Mouse (Mus musculus): Measurements from ENCODE around the gene Trpm2. TPM values are rescaled to one million over a fixed set of nuclear protein-coding genes. Genes with fewer than 3 reads are reported as not detected.
"Not testable (repeated sequence)": the region's sequence is repeated elsewhere in the genome, so short reads cannot be mapped to it uniquely, and the experiment has no call there.

Trpm2 gene
- polyA plus RNA-seq, 1 experiment from 2014 or later, result 0.66 TPM

GRCm38 (mm10) chr10:77963971-77964370, 6.4 kb downstream of the Trpm2 start:
- 81% methylated on average over 6 of the region's 6 CpGs for WGBS
- Histone ChIP-seq H3K4me1 (replicated peaks; ENCODE audit: control insufficient read depth, insufficient read depth, low read length) (no peaks in the 10 kb centered on the region), H3K9me3 (ENCODE audit: control insufficient read depth) (no peaks in the 10 kb centered on the region), H3K27ac (ENCODE audit: low read depth, low read length) (no peak overlapping the region), H3K36me3 (ENCODE audit: control insufficient read depth, insufficient read depth) (no peaks in the 10 kb centered on the region), H3K9ac (ENCODE audit: low read depth, low read length) (no peak overlapping the region), H3K4me3 (ENCODE audit: low read depth, low read length) (no peak overlapping the region), H3K4me2 (replicated peaks; ENCODE audit: low read depth) (no peak overlapping the region), H3K27me3 (replicated peaks; ENCODE audit: control insufficient read depth, insufficient read depth, low read length) (peaks cover 3% of the 10 kb centered on the region; the same call in 1 of the 2 replicates)
- ATAC-seq, result no peak
- TF ChIP-seq CTCF (IDR thresholded peaks at IDR 0.05; ENCODE audit: low read depth), result no peak

- Histone ChIP-seq H3K4me1 (replicated peaks; ENCODE audit: control insufficient read depth, insufficient read depth, low read length) (no peaks in the 10 kb centered on the region), H3K27ac (ENCODE audit: low read depth, low read length) (no peak overlapping the region), H3K4me2 (replicated peaks; ENCODE audit: low read depth) (no peak overlapping the region), H3K4me3 (ENCODE audit: low read depth, low read length) (no peak overlapping the region), H3K9ac (ENCODE audit: low read depth, low read length) (no peak overlapping the region), H3K36me3 (ENCODE audit: control insufficient read depth, insufficient read depth) (no peaks in the 10 kb centered on the region), H3K9me3 (ENCODE audit: control insufficient read depth) (no peaks in the 10 kb centered on the region), H3K27me3 (replicated peaks; ENCODE audit: control insufficient read depth, insufficient read depth, low read length) (no peaks in the 10 kb centered on the region; the same call in 1 of the 2 replicates)
- 83% methylated on average over 2 of the region's 2 CpGs for WGBS
- no peak for TF ChIP-seq CTCF (IDR thresholded peaks at IDR 0.05; ENCODE audit: low read depth)
- no peak for ATAC-seq
Measured at GRCm38 (mm10) chr10:77962725-77963124, 7.6 kb downstream of the Trpm2 start.

- H3K27me3 ChIP-seq (replicated peaks; ENCODE audit: control insufficient read depth, insufficient read depth, low read length), result not testable (repeated sequence)
- 84% methylated on average over 8 of the region's 12 CpGs for WGBS
Measured at GRCm38 (mm10) chr10:77950468-77950867, 19.9 kb downstream of the Trpm2 start.

GRCm38 (mm10) chr10:77939685-77940084, 30.7 kb downstream of the Trpm2 start:
- Histone ChIP-seq H3K36me3 (ENCODE audit: control insufficient read depth, insufficient read depth) (no peaks in the 10 kb centered on the region), H3K4me3 (ENCODE audit: low read depth, low read length) (no peak overlapping the region), H3K4me2 (replicated peaks; ENCODE audit: low read depth) (no peak overlapping the region), H3K27me3 (replicated peaks; ENCODE audit: control insufficient read depth, insufficient read depth, low read length) (no peaks in the 10 kb centered on the region), H3K4me1 (replicated peaks; ENCODE audit: control insufficient read depth, insufficient read depth, low read length) (no peaks in the 10 kb centered on the region), H3K9ac (ENCODE audit: low read depth, low read length) (no peak overlapping the region), H3K27ac (ENCODE audit: low read depth, low read length) (no peak overlapping the region), H3K9me3 (ENCODE audit: control insufficient read depth) (no peaks in the 10 kb centered on the region)
- TF ChIP-seq CTCF (IDR thresholded peaks at IDR 0.05; ENCODE audit: low read depth), result no peak
- ATAC-seq, result no peak
- 46% methylated on average over 2 of the region's 2 CpGs for WGBS

More at GRCm38 (mm10) chr10:77950468-77950867, 19.9 kb downstream of the Trpm2 start:
- not testable (repeated sequence) for H3K9me3 ChIP-seq (ENCODE audit: control insufficient read depth); H3K4me1 ChIP-seq (replicated peaks; ENCODE audit: control insufficient read depth, insufficient read depth, low read length); H3K4me2 ChIP-seq (replicated peaks; ENCODE audit: low read depth); H3K9ac ChIP-seq (ENCODE audit: low read depth, low read length); H3K36me3 ChIP-seq (ENCODE audit: control insufficient read depth, insufficient read depth); ATAC-seq; H3K27ac ChIP-seq (ENCODE audit: low read depth, low read length); H3K4me3 ChIP-seq (ENCODE audit: low read depth, low read length)

GRCm38 (mm10) chr10:77927375-77927774, 43.0 kb downstream of the Trpm2 start:
- H3K4me3 ChIP-seq (ENCODE audit: low read depth, low read length), result no peak overlapping the region
- WGBS, result 70% methylated on average over 10 of the region's 10 CpGs
- no peak for TF ChIP-seq CTCF (IDR thresholded peaks at IDR 0.05; ENCODE audit: low read depth)
- H3K9ac ChIP-seq (ENCODE audit: low read depth, low read length), result no peak overlapping the region
- no peaks in the 10 kb centered on the region for H3K36me3 ChIP-seq (ENCODE audit: control insufficient read depth, insufficient read depth)
- H3K9me3 ChIP-seq (ENCODE audit: control insufficient read depth), result no peaks in the 10 kb centered on the region
- H3K27me3 ChIP-seq (replicated peaks; ENCODE audit: control insufficient read depth, insufficient read depth, low read length), result no peaks in the 10 kb centered on the region
- H3K27ac ChIP-seq (ENCODE audit: low read depth, low read length), result no peak overlapping the region
- H3K4me1 ChIP-seq (replicated peaks; ENCODE audit: control insufficient read depth, insufficient read depth, low read length), result no peaks in the 10 kb centered on the region
- no peak for ATAC-seq
- H3K4me2 ChIP-seq (replicated peaks; ENCODE audit: low read depth), result no peak overlapping the region

- ATAC-seq, result no peak
- TF ChIP-seq CTCF (IDR thresholded peaks at IDR 0.05; ENCODE audit: low read depth), result peak; percentile 70
- Histone ChIP-seq H3K4me2 (replicated peaks; ENCODE audit: low read depth) (no peak overlapping the region), H3K27me3 (replicated peaks; ENCODE audit: control insufficient read depth, insufficient read depth, low read length) (no peaks in the 10 kb centered on the region), H3K36me3 (ENCODE audit: control insufficient read depth, insufficient read depth) (no peaks in the 10 kb centered on the region), H3K9me3 (ENCODE audit: control insufficient read depth) (no peaks in the 10 kb centered on the region), H3K4me3 (ENCODE audit: low read depth, low read length) (no peak overlapping the region), H3K9ac (ENCODE audit: low read depth, low read length) (no peak overlapping the region), H3K27ac (ENCODE audit: low read depth, low read length) (no peak overlapping the region), H3K4me1 (replicated peaks; ENCODE audit: control insufficient read depth, insufficient read depth, low read length) (no peaks in the 10 kb centered on the region)
- WGBS, result 40% methylated on average over 7 of the region's 7 CpGs
Measured at GRCm38 (mm10) chr10:77926140-77926539, 44.2 kb downstream of the Trpm2 start.

- Histone ChIP-seq H3K4me1 (replicated peaks; ENCODE audit: control insufficient read depth, insufficient read depth, low read length) (no peaks in the 10 kb centered on the region), H3K4me2 (replicated peaks; ENCODE audit: low read depth) (no peak overlapping the region), H3K27me3 (replicated peaks; ENCODE audit: control insufficient read depth, insufficient read depth, low read length) (no peaks in the 10 kb centered on the region), H3K36me3 (ENCODE audit: control insufficient read depth, insufficient read depth) (no peaks in the 10 kb centered on the region), H3K27ac (ENCODE audit: low read depth, low read length) (no peak overlapping the region), H3K4me3 (ENCODE audit: low read depth, low read length) (no peak overlapping the region), H3K9ac (ENCODE audit: low read depth, low read length) (no peak overlapping the region), H3K9me3 (ENCODE audit: control insufficient read depth) (no peaks in the 10 kb centered on the region)
- TF ChIP-seq CTCF (IDR thresholded peaks at IDR 0.05; ENCODE audit: low read depth), result no peak
- 54% methylated on average over 4 of the region's 4 CpGs for WGBS
- no peak for ATAC-seq
Measured at GRCm38 (mm10) chr10:77922681-77923080, 47.7 kb downstream of the Trpm2 start.
